Mouse (Mus musculus) heart, embryonic 14.5 days (tissue): ENCODE measurements around the gene Kif26a. TPM values are rescaled to one million over a fixed set of nuclear protein-coding genes. Genes with fewer than 3 reads are reported as not detected.

Experiments
- ATAC-seq: fragments of 200-750 bp; cut with Nextera tagmentation; 2 replicates; pipeline ENCODE4 v1.8.0; 2017; ENCODE audit warnings: low read depth, moderate TSS enrichment; ENCODE audit not compliant: insufficient number of reproducible peaks, insufficient read depth, low FRiP score
- H3K27ac ChIP-seq, 2 experiments: fragments of 200-500 bp in 1 of 2; fragments of 300-500 bp in 1 of 2; sonication (generic) in 1 of 2; replicated peaks in 1 of 2; 2 replicates each; pipeline ENCODE4 v1.5.1; 2012 to 2014; ENCODE audit warnings: low read depth in 2 of 2, low read length in 2 of 2, control low read depth in 1 of 2, mild to moderate bottlenecking in 1 of 2, mixed read lengths in 1 of 2; ENCODE audit not compliant: control insufficient read depth in 1 of 2, insufficient read depth in 1 of 2
- H3K27me3 ChIP-seq: fragments of 300-500 bp; sonication (generic); 2 replicates; pipeline ENCODE4 v1.6.1; 2014; ENCODE audit warnings: mild to moderate bottlenecking, low read length, control low read depth; ENCODE audit not compliant: control insufficient read depth, insufficient read depth
- H3K36me3 ChIP-seq: fragments of 300-500 bp; sonication (generic); 2 replicates; pipeline ENCODE4 v1.6.1; 2014; ENCODE audit warnings: mild to moderate bottlenecking, control low read depth, low read length, mixed read lengths; ENCODE audit not compliant: control insufficient read depth, insufficient read depth
- H3K4me1 ChIP-seq, 2 experiments: fragments of 200-500 bp in 1 of 2; fragments of 300-500 bp in 1 of 2; sonication (generic) in 1 of 2; 2 replicates each; pipeline ENCODE4 v1.6.1; 2012 to 2014; ENCODE audit warnings: low read length in 2 of 2, control low read depth in 1 of 2, mixed read lengths in 1 of 2; ENCODE audit not compliant: control insufficient read depth in 2 of 2, insufficient read depth in 2 of 2
- H3K4me2 ChIP-seq: fragments of 300-500 bp; sonication (generic); 2 replicates; pipeline ENCODE4 v1.6.1; 2014; ENCODE audit warnings: mild to moderate bottlenecking, low read length
- H3K4me3 ChIP-seq, 2 experiments: fragments of 200-500 bp in 1 of 2; fragments of 300-500 bp in 1 of 2; sonication (generic) in 1 of 2; 2 replicates each; pipeline ENCODE4 v1.5.1; 2012 to 2014; ENCODE audit warnings: low read length in 2 of 2, mild to moderate bottlenecking in 2 of 2, control low read depth in 1 of 2, low read depth in 1 of 2, moderate library complexity in 1 of 2; ENCODE audit not compliant: control insufficient read depth in 1 of 2, insufficient read depth in 1 of 2
- H3K9ac ChIP-seq: fragments of 300-500 bp; sonication (generic); 2 replicates; pipeline ENCODE4 v1.6.1; 2014; ENCODE audit warnings: mild to moderate bottlenecking, low read length
- H3K9me3 ChIP-seq: fragments of 300-500 bp; sonication (generic); 2 replicates; pipeline ENCODE4 v1.6.1; 2016; ENCODE audit warnings: low read length, control low read depth; ENCODE audit not compliant: control insufficient read depth
- WGBS: fragments of 180-500 bp; shearing (Covaris S2); extraction: QIAGEN DNeasy Blood & Tissue Kit; methylation state at CpG from one replicate; pipeline ENCODE4 v1.1.7; 2014; 5-methylcytosine and 5-hydroxymethylcytosine counted together
- polyA plus RNA-seq: library from polyadenylated mRNA; unstranded; fragments of >200 nt; fragmentation: Nextera tagmentation; extraction: Ambion mirVana; gene quantifications from 2 replicates; pipeline ENCODE4 v1.2.1, GENCODE M21; 2014

Kif26a gene
- 1.7 and 1.9 TPM in 2 replicates for polyA plus RNA-seq

- H3K9me3 ChIP-seq: no peaks in the 10 kb centered on the region
- peaks cover 14 to 33% of the 10 kb centered on the region in 2 experiments; a peak in 3 of 4 replicates for H3K4me1 ChIP-seq
- H3K4me2 ChIP-seq: peak within 1 kb of the TSS; percentile 89
- H3K9ac ChIP-seq: peak within 1 kb of the TSS; percentile 76
- peak within 1 kb of the TSS; percentile 56 to 57 for H3K4me3 ChIP-seq
- H3K36me3 ChIP-seq: no peaks in the 10 kb centered on the region
- H3K27ac ChIP-seq: peak within 1 kb of the TSS in 1 of 2 experiments; percentile 68; a peak in 3 of 4 replicates
- H3K27me3 ChIP-seq: peaks cover 63% of the 10 kb centered on the region
- peak; percentile 58 for ATAC-seq
- under 1% methylated on average over 63 of the region's 68 CpGs for WGBS
Measured at GRCm38 (mm10) chr12:112145875-112146651, at the start of gene Kif26a. Gene Kif26a, plus strand, starts transcription at chr12:112146208.

- H3K27ac ChIP-seq: no peak overlapping the region
- H3K4me3 ChIP-seq: no peak overlapping the region
- H3K9ac ChIP-seq: no peak overlapping the region
- 54% methylated on average over 8 of the region's 8 CpGs for WGBS
- no peak for ATAC-seq
- no peaks in the 10 kb centered on the region for H3K27me3 ChIP-seq
- H3K4me1 ChIP-seq: no peaks in the 10 kb centered on the region
- no peak overlapping the region for H3K4me2 ChIP-seq
- H3K9me3 ChIP-seq: no peaks in the 10 kb centered on the region
- no peaks in the 10 kb centered on the region for H3K36me3 ChIP-seq
Measured at GRCm38 (mm10) chr12:112096733-112097117, 49.3 kb upstream of the Kif26a start.

- 66% methylated on average over 4 of the region's 4 CpGs for WGBS
- ATAC-seq: no peak
- H3K9ac ChIP-seq: no peak overlapping the region
Measured at GRCm38 (mm10) chr12:112100106-112100505, 45.9 kb upstream of the Kif26a start.

GRCm38 (mm10) chr12:112101045-112101444, 45.0 kb upstream of the Kif26a start:
- WGBS: 54% methylated on average over 4 of the region's 4 CpGs
- no peaks in the 10 kb centered on the region for H3K4me1 ChIP-seq
- no peak overlapping the region for H3K4me2 ChIP-seq
- no peaks in the 10 kb centered on the region for H3K36me3 ChIP-seq
- peaks cover 2% of the 10 kb centered on the region; the same call in 1 of the 2 replicates for H3K27me3 ChIP-seq
- no peak overlapping the region for H3K4me3 ChIP-seq
- no peak overlapping the region for H3K27ac ChIP-seq
- ATAC-seq: no peak
- H3K9ac ChIP-seq: no peak overlapping the region
- no peaks in the 10 kb centered on the region for H3K9me3 ChIP-seq

More at GRCm38 (mm10) chr12:112100106-112100505, 45.9 kb upstream of the Kif26a start:
- Histone ChIP-seq H3K36me3 (no peaks in the 10 kb centered on the region), H3K4me2 (no peak overlapping the region), H3K27me3 (no peaks in the 10 kb centered on the region), H3K4me1 (no peaks in the 10 kb centered on the region), H3K27ac (no peak overlapping the region), H3K4me3 (no peak overlapping the region), H3K9me3 (no peaks in the 10 kb centered on the region)

GRCm38 (mm10) chr12:112103179-112103578, 42.8 kb upstream of the Kif26a start:
- WGBS: 86% methylated on average over 5 of the region's 5 CpGs

GRCm38 (mm10) chr12:112104890-112105289, 41.1 kb upstream of the Kif26a start:
- Histone ChIP-seq H3K9ac (no peak overlapping the region), H3K9me3 (no peaks in the 10 kb centered on the region), H3K27ac (no peak overlapping the region), H3K4me1 (peaks cover 7 to 8% of the 10 kb centered on the region in 2 experiments; a peak in 3 of 4 replicates), H3K4me2 (no peak overlapping the region), H3K27me3 (peaks cover 14% of the 10 kb centered on the region), H3K36me3 (no peaks in the 10 kb centered on the region), H3K4me3 (no peak overlapping the region)
- 82% methylated on average over 11 of the region's 11 CpGs for WGBS
- ATAC-seq: no peak

More at GRCm38 (mm10) chr12:112103179-112103578, 42.8 kb upstream of the Kif26a start:
- H3K27ac ChIP-seq: no peak overlapping the region
- ATAC-seq: no peak
- H3K4me2 ChIP-seq: no peak overlapping the region
- H3K9me3 ChIP-seq: no peaks in the 10 kb centered on the region
- H3K27me3 ChIP-seq: peaks cover 14% of the 10 kb centered on the region
- H3K4me3 ChIP-seq: no peak overlapping the region
- no peaks in the 10 kb centered on the region for H3K36me3 ChIP-seq
- no peak overlapping the region for H3K9ac ChIP-seq
- peaks cover 7 to 8% of the 10 kb centered on the region in 2 experiments; a peak in 3 of 4 replicates for H3K4me1 ChIP-seq

GRCm38 (mm10) chr12:112106541-112106971, 39.5 kb upstream of the Kif26a start, which contains the start of gene Aspg:
Gene Aspg, plus strand, starts transcription at chr12:112106679.
- Histone ChIP-seq H3K4me2 (peak within 1 kb of the TSS; percentile 58), H3K9me3 (no peaks in the 10 kb centered on the region), H3K27ac (no peak within 1 kb of the TSS), H3K4me3 (peak within 1 kb of the TSS; percentile 11 to 18; a peak in 3 of 4 replicates), H3K4me1 (peaks cover 7 to 8% of the 10 kb centered on the region in 2 experiments; a peak in 3 of 4 replicates), H3K36me3 (no peaks in the 10 kb centered on the region), H3K9ac (no peak within 1 kb of the TSS), H3K27me3 (peaks cover 14% of the 10 kb centered on the region)
- 2% methylated on average over 14 of the region's 14 CpGs for WGBS
- ATAC-seq: 0 out of 2 replicates have a peak, but pooled peaks have one; percentile 33
